Mouse (Mus musculus) G1E-ER4 (cell line): ENCODE data around the gene Epp13. TPM values are rescaled to one million over a fixed set of nuclear protein-coding genes. Genes with fewer than 3 reads are reported as not detected.

Source experiments
- GATA1 ChIP-seq: IDR thresholded peaks from one replicate; pipeline ENCODE4 v1.8.0; 2012; ENCODE audit warnings: low read length, inconsistent platforms
- polyA plus RNA-seq: library from polyadenylated mRNA; stranded (reverse); fragments of >175 nt; gene quantifications from 2 replicates; pipeline ENCODE4 v1.2.3, GENCODE M21; 2012

Epp13 gene
- polyA plus RNA-seq: not detected in 2 replicates

GRCm38 (mm10) chr7:6252410-6252809 lies at the start of gene Epp13:
Epp13 (plus strand) TSS chr7:6252710.
- TF ChIP-seq GATA1: no peak

- TF ChIP-seq GATA1: no peak
These were observed 48.3 kb upstream of the Epp13 start for GRCm38 (mm10) chr7:6204200-6204599.

DNA sequence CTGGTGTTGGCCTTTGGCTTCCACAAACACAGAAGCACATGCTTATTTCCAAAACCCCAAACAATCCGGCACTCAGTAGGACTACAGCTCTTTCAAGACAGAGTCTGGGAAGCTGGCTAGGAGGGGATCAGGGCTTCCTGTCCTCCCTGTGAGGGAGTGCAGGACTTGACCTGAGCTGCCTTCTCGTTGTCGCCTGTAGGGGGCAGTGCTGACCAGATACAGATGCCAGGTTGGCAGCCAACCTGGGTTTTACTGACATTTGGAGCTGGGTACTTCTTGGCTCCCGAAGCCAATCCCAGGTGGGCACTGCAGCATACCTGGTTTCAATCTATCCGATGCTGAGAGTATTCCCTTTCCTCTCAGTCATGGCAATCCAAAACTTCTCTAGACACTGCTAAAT lies 39.4 kb upstream of the Epp13 start:
- no peak for TF ChIP-seq GATA1

- no peak for TF ChIP-seq GATA1
These were observed 32.4 kb upstream of the Epp13 start for GRCm38 (mm10) chr7:6220147-6220546.

DNA sequence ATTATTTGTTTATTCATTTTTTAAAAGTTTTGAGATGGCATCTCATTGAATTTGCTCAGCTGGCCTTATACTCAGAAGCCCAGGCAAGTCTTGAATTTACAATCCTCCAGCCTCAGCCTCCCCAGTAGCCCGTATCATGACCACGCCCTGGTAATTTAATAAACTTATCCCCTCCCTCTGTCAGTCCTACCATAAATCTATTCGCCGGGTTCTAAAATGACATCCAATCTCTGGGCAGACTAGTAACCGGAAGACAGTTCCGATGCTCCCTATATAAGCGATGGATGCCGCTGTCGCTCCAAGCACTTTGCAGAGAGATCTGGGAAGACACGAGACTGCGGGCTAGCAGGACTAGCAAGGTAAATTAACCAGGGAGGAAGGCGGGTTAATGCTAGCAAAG lies 30.5 kb upstream of the Epp13 start, which contains the start of gene Zscan5b:
Gene Zscan5b, plus strand, starts transcription at position 301 of the 400 bp plus-strand sequence.
- TF ChIP-seq GATA1: no peak

DNA sequence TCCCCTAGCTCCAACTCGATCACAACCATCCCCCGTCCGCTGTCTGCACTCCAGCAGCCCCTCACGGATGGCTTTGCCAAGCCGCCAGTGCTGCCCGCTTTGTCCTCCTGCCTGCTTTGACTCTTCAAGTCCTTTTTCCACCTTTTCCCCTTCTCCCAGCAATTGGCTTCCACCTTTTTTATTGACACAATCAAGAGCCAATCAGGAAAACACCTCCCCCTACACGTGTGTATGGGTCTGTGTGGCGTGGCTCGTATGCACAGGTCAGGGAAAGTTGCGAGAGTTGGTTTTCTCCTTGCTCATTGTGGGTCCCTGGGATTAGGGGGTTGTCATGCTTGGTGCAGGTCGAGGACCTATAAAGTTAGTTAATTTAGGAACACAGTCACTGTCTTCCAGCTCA lies 12.7 kb upstream of the Epp13 start:
- no peak for TF ChIP-seq GATA1

GRCm38 (mm10) chr7:6244361-6245292 lies 7.9 kb upstream of the Epp13 start:
- TF ChIP-seq GATA1: no peak

DNA sequence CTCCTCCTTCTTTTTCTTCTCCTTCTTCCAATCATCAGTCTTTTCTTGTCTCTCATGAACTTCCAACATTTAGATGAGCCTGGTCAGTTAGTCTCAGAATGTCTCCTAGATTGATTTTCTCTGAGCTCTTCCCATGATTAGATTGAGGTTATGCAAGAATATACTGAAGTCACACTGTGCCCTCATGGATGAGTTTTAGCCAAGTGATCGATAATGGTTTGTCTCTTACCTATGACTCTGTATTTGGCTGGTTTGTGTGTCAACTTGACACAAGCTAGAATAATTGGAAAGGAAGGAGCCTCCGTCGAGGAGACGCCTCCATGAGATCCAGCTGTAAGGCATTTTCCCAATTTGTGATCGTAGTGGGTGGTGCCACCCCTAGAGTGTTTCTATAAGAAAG lies 1.9 kb downstream of the Epp13 start:
- no peak for TF ChIP-seq GATA1

GRCm38 (mm10) chr7:6257386-6257785 lies 4.9 kb downstream of the Epp13 start:
- no peak for TF ChIP-seq GATA1

DNA sequence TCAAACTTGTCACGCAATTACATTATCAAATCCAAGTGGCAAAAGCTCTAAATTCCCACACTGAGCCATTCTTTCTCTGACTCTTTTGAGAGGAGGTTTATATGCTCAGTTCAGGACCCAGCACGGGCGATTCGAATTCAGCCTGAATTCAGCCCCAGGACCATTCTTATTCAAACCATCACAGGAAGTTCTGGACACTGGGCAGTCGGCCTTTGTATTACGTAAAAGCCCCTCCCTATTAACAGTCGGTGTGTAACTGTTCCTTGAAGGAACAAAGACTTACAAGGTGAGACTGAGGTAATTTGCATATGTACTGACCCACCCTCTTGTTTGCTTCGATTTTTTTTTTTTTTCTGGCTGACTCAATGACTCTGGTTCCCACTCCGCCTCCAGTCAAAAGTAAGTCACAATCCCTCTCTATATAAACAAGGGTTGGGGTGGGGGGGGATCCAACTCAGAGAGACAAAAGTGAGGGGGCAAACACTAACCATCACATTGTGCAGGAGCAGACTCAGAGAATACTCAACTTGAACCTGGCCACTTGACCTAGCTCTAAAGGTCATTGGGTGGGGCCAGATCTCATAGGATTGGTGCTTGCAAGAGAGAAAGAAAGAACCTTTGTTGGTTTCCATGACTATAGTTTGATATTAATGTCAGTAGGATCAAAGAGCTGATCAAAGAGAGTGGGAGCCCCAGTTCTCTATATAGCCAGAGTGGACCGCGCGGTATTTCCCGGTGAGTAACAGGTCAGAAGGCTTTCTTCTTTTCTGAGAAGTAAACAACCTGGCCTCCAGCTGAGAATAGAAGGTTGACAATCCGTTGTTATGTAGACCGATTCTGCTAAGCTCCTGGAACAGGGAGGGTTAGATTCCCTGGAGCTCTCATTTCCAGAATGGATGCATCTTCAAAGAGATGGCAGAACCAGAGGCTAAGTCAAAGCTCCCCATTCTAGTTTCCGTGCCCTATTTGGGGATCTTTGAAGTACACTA lies 6.0 kb downstream of the Epp13 start:
- TF ChIP-seq GATA1: no peak

- TF ChIP-seq GATA1: no peak
These were observed 9.6 kb downstream of the Epp13 start for GRCm38 (mm10) chr7:6262120-6262519.

GRCm38 (mm10) chr7:6262984-6263383 lies 10.5 kb downstream of the Epp13 start:
- TF ChIP-seq GATA1: no peak

DNA sequence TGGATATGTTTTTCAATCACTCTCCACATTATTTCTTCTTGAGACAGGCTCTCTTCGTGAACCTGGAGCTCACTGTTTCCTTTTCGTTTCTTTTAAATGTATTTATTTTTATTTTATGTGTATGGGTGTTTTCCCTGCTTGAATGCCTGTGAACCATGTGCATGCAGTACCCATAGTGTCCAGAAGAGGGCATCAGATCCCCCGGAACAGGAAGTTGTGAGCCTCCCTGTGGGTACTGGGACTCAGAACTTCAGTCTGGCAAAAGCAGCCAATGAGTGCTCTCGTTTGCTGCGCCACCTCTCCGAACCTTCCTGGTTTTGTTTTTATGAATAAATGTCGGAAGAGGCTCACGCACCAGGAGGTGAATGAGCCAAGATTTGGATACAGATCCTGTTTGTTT lies 13.2 kb downstream of the Epp13 start:
- TF ChIP-seq GATA1: no peak

GRCm38 (mm10) chr7:6277906-6278305 lies 25.4 kb downstream of the Epp13 start:
- peak; percentile 44 for TF ChIP-seq GATA1

GRCm38 (mm10) chr7:6282749-6283148 lies 30.2 kb downstream of the Epp13 start:
- TF ChIP-seq GATA1: no peak

DNA sequence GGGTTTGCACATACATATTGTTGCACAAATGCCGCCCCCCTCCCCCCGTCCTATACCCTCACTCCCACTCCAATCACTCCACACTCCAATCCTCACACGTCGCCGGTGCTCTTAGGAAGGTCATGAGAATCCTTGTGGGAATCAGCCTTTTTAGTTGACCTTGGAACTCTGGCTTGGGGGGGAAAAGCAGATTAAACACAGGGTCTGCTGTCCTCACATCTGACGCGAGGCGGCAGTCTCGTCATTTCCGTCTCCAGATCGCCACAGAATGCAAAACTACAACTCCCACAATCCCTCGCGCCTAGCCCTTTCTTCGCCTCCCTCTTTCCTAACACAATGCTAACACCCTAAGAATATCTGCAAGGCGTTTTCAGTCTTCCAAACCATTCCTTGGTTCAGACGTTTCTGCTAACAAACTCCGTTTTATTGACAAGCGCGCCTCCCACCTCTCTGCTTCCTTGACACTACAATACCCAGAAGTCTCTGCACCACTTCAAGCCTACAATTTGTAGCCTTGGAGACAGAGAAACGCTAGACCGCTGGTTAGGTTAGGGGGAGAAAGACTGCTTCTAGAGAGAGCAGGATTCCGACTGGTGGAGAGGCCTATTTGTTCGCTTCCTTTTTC lies 31.1 kb downstream of the Epp13 start:
- TF ChIP-seq GATA1: no peak
